Mouse (Mus musculus) megakaryocyte, embryonic 14.5 days (primary cell): Measurements from ENCODE around the gene H2afx. TPM values are rescaled to one million over a fixed set of nuclear protein-coding genes. Genes with fewer than 3 reads are reported as not detected.

ENCODE experiments used
- H3K27me3 ChIP-seq: replicated peaks from 2 replicates; pipeline ENCODE3; 2012; ENCODE audit warnings: inconsistent platforms
- H3K36me3 ChIP-seq: replicated peaks from 2 replicates; pipeline ENCODE3; 2012; ENCODE audit warnings: low read length, inconsistent platforms, mixed read lengths
- H3K4me1 ChIP-seq: 2 replicates; pipeline ENCODE4 v1.6.1; 2012; ENCODE audit warnings: inconsistent platforms
- H3K4me3 ChIP-seq: replicated peaks from 2 replicates; pipeline ENCODE3; 2012; ENCODE audit warnings: moderate library complexity, mild to moderate bottlenecking, inconsistent platforms
- H3K9me3 ChIP-seq: 2 replicates; pipeline ENCODE4 v1.6.1; 2012; ENCODE audit warnings: inconsistent platforms
- FLI1 ChIP-seq: IDR thresholded peaks from 2 replicates; pipeline ENCODE4 v1.6.1; 2012; ENCODE audit warnings: low read length, inconsistent platforms, mixed read lengths
- GATA1 ChIP-seq: IDR thresholded peaks from 3 replicates; pipeline ENCODE4 v1.6.1; 2012; ENCODE audit warnings: mixed read lengths, low read length, inconsistent platforms, borderline replicate concordance
- polyA plus RNA-seq: library from polyadenylated mRNA; stranded (reverse); fragments of >175 nt; gene quantifications from 2 replicates; pipeline ENCODE4 v1.2.3, GENCODE M21; 2012; ENCODE audit warnings: low replicate concordance; ENCODE audit not compliant: insufficient read depth

Gene H2afx
- polyA plus RNA-seq, 1 experiment, result 416 TPM

DNA sequence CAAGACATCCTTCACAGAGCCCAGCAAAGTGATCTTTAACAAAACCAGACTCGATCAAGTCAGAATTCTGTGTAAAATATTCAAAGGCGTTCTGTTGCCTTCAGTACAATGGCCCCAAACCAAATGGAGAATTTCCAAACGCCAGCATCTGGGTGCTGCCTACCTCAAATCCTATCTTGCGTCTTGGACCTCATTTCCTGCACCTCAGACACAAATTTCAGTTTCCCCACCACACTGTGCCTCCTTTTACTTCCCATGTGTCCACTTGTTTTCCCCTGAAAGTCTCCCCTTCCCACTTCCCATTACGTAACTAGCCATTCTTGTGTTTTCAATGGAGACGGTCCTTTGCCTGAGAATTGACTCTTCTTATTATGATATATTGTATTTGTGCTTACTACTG lies 28.0 kb upstream of the H2afx start:
- Histone ChIP-seq H3K36me3 (peaks cover 51% of the 10 kb centered on the region), H3K9me3 (no peaks in the 10 kb centered on the region), H3K4me1 (peaks cover 45% of the 10 kb centered on the region), H3K4me3 (no peak overlapping the region), H3K27me3 (no peaks in the 10 kb centered on the region)
- TF ChIP-seq FLI1 (no peak), GATA1 (no peak)

DNA sequence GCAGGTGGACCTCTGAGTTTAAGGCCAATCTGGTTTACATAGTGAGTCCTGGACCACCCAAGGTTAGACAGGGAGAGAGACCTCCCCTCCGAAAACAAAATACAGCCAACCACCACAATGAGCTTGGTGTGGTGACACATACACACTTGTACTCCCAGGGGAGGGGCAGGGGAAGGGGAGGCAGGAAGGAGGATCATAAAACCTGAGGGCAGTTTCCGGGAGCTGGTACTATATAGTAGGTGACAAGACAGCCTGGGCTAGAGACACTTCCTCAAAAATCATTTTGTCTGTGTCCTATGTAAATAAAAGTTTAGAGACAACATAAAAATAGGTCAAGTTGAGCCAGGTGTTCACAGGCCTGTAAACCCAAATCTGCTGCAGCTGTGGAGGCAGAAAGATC lies 27.2 kb upstream of the H2afx start:
- Histone ChIP-seq H3K27me3 (no peaks in the 10 kb centered on the region), H3K9me3 (no peaks in the 10 kb centered on the region), H3K4me1 (peaks cover 46% of the 10 kb centered on the region), H3K4me3 (no peak overlapping the region), H3K36me3 (peaks cover 50% of the 10 kb centered on the region)
- TF ChIP-seq FLI1, result no peak
- no peak for TF ChIP-seq GATA1

DNA sequence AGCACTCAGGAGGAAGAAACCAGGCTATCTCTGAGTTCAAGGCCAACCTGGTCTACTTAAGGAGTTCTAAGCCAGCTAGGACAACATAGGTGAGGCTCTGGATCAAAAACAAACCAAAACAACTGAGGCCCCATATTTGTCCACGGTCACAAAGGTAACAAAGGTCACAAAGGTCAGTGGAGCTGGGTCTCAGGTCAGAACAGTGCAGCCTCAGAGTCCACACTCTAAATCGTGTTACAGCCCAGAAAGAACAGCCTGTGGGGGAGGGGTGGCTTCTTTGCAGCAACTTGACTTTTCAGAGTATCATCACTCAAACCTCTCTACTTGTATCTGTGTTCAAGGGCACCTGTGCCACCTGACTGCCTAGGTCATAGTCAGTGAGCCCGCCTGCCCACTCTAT lies 24.7 kb upstream of the H2afx start:
- H3K4me3 ChIP-seq, result no peak overlapping the region
- no peak for TF ChIP-seq GATA1
- TF ChIP-seq FLI1, result no peak
- H3K9me3 ChIP-seq, result no peaks in the 10 kb centered on the region
- H3K36me3 ChIP-seq, result peaks cover 56% of the 10 kb centered on the region
- H3K27me3 ChIP-seq, result no peaks in the 10 kb centered on the region
- peaks cover 22% of the 10 kb centered on the region for H3K4me1 ChIP-seq

DNA sequence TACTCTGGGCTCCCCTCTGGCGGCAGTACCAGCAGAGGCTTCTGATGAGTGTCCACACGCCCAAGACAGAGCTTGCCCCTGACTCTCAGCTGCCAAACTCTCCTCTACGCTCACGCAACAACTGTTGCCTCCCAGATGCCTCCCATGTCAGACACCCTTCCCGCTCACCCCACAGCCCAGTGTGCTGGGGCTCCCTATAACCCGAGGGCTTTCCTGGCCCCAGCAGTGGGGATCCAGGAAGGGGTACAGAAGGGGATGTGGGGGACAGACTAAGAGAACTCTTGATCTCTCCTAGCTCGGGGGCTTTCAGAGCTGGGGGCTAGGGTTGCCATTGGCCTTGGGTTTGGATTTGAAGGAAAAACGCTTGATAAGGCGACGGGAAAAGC lies 23.8 kb upstream of the H2afx start:
- Histone ChIP-seq H3K9me3 (no peaks in the 10 kb centered on the region), H3K4me3 (no peak overlapping the region), H3K4me1 (peaks cover 20% of the 10 kb centered on the region), H3K36me3 (peaks cover 66% of the 10 kb centered on the region), H3K27me3 (no peaks in the 10 kb centered on the region)
- TF ChIP-seq FLI1, result no peak
- TF ChIP-seq GATA1, result no peak

DNA sequence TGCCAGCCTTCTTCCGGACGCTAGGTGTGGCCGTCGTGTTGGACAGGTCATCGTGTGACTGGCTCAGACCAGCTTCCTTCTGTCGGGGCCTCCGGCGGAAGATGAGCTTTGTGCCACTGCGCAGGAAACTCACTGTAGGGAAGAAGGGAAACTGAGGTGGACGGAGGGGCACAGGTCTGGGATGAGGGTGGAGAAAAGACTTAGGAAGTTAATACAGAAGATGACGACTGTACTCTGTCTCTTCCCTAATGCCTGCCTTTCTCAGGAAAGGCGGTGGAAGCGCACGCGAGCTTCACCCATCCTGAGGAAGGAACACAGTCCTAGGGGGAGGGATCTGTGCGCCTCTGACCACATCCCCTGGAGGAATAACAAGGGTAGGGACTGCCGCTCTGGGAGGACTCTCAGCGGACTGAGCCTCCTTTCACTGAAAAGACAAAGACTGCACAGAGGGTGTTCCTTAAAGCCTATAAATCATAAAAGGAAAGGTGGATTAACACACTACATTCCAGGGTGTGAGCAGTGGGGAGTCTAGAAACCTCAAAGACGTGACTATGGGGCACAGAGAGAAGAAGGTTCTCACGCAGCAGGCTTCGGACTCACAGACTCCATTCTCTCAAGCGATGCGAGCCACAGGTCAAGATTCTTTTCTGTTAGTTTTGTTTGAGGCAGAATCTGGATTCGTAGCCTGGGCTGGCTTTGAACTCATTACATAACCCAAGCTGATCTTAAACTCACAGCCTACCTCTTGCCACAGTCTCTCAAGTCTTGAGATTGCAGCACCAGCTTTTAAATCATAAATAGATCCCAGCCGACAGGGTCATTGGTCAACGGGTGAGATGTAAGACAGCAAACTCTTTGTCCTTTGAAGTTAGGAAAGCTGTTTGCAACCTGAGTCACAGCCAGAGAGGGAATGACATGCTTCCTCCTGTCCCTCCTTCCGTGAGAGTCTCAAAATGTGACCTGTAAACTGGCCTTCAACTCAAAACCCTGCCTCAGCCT lies 23.1 kb upstream of the H2afx start:
- no peak for TF ChIP-seq FLI1
- TF ChIP-seq GATA1, result no peak
- Histone ChIP-seq H3K4me1 (peaks cover 19% of the 10 kb centered on the region), H3K27me3 (no peaks in the 10 kb centered on the region), H3K9me3 (no peaks in the 10 kb centered on the region), H3K36me3 (peaks cover 73% of the 10 kb centered on the region), H3K4me3 (no peak overlapping the region)

DNA sequence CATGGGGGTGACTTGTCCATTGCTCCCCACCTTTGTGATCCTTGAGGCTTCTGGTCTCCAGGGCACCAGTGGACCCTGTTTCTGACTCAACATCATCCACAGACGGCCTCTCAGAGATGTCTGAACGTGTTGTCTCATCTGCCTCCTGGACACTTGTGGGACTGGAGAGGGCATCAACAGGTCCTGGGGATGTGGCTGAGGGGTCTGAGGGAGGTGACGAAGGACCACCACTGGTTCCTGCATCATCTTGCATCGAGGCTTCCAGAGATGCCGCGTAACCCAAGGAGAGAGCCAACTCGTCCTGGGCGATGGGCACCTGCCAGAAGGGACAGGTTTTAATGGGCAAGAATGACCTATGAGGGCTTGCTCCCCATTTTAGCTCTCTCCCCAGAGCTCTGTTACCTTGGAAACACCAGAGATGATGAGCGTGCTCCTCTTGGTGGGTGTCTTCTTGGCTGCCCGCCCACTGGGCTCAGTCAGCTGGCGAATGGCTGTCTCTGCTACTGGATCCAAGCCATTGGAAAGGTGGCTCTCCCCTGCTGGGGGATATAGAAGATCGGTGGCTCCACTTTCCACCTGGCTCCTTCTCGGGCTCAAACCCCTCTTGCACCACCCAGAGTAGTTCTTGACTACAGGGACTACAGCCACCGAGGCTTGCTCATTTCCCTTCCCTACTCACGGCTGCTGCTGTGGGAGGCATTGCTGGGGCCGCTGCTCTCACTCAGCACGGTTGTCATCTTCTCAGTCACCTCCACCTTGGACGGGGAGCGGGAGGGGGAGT lies 20.8 kb upstream of the H2afx start:
- peaks cover 83% of the 10 kb centered on the region for H3K36me3 ChIP-seq
- no peak overlapping the region for H3K4me3 ChIP-seq
- no peaks in the 10 kb centered on the region for H3K27me3 ChIP-seq
- TF ChIP-seq GATA1 (no peak), FLI1 (no peak)
- peaks cover 37% of the 10 kb centered on the region for H3K4me1 ChIP-seq
- no peaks in the 10 kb centered on the region for H3K9me3 ChIP-seq

DNA sequence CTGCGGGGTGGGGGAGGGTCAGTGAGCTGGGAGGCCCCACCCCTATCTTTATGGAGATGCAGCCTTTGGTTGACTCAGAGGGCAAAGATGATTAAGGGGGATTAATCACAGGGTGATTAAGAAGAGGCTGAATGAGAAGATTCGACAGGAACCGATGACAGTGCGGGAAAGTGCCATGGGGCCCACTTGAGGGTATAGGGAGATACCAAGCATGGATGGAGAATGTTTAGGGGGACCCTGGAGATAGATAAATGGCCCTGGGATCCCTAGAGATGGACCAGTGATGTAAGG lies 20.3 kb upstream of the H2afx start:
- Histone ChIP-seq H3K4me1 (peaks cover 43% of the 10 kb centered on the region), H3K27me3 (no peaks in the 10 kb centered on the region), H3K4me3 (no peak overlapping the region), H3K36me3 (peaks cover 83% of the 10 kb centered on the region), H3K9me3 (no peaks in the 10 kb centered on the region)
- TF ChIP-seq FLI1 (no peak), GATA1 (no peak)

DNA sequence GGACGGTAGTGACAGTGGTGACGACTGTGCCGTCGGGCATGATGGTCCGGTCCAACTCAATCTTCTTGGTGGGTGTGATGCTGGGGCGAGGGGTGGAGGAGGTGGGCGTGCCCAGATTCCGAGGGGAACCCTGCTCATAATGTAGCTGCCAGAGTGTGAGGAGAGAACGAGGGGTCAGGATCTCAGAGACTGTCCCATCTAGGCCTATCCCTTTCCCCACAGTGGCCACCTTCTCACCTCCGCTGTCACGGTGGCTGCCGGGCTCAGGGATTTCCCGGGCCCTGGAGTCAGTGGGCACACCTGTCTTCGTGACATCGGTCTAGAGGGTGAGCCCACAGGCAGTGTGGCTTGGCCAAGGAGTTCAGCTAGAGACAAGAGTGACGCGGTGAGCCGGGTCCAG lies 19.6 kb upstream of the H2afx start:
- TF ChIP-seq GATA1 (no peak), FLI1 (no peak)
- Histone ChIP-seq H3K9me3 (no peaks in the 10 kb centered on the region), H3K4me1 (peaks cover 47% of the 10 kb centered on the region), H3K4me3 (no peak overlapping the region), H3K27me3 (no peaks in the 10 kb centered on the region), H3K36me3 (peaks cover 77% of the 10 kb centered on the region)

DNA sequence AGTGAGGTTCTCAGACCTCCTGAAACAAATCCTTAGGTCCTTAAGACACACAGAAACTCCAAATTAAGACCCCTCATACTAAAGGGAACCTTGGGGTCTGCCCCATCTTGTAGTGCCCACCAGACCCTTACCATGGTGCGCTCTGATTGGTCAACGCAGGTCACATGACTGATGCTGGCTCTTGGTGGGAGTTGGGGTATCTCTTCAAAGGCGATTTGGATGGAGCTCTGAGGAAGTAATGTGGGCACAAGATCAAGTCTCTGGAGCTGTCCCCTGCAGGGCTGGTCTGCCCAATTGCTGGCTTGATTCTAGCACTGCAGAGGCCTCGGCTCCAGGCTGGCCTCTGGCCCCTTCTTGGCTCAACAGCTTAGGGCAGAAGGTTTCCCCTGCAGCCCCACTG lies 17.0 kb upstream of the H2afx start:
- H3K27me3 ChIP-seq, result no peaks in the 10 kb centered on the region

DNA sequence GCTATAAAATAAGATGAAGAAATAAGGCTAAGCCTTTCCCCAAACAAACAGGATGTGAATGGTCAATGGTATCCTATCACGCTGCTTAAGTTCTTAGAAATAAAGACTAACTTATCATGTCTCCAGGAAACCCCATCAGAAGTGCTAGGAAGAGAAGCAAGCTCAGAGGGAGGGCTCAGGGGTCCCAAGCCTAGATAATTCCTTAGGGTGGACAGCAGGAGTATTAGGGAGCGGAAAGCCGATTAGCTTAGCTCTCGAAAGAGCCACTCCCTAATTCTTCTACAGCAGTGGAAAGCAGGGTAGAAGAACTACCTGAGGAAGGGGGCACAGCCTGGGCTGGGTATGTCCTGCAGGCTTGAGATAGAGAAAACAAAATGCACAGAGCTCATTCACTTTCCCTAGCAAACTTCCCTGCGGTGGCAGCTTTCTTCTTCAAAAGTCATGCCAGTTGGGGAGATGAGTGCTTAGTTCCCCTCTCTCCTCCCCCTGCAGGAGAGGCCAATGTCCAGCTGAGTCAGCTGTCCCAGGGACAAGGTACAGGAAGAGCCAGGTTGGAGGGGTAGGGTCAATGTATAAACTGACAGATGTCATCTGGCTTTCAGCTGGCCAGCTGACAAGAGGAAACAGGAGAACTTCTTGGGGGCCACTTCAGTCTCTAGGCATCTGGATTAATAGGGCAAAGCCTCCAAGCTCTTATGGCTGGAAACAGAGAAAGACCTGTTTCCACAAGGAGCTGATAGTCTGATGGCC lies 16.2 kb upstream of the H2afx start:
- Histone ChIP-seq H3K27me3 (no peaks in the 10 kb centered on the region), H3K4me1 (peaks cover 55% of the 10 kb centered on the region), H3K9me3 (no peaks in the 10 kb centered on the region), H3K4me3 (peak overlapping the region; percentile 97), H3K36me3 (peaks cover 45% of the 10 kb centered on the region)
- TF ChIP-seq FLI1, result no peak
- TF ChIP-seq GATA1, result no peak

More for the DNA sequence above, 17.0 kb upstream of the H2afx start:
- peak overlapping the region; percentile 60 for H3K4me3 ChIP-seq
- H3K4me1 ChIP-seq, result peaks cover 52% of the 10 kb centered on the region
- H3K9me3 ChIP-seq, result no peaks in the 10 kb centered on the region
- no peak for TF ChIP-seq FLI1
- TF ChIP-seq GATA1, result no peak
- peaks cover 53% of the 10 kb centered on the region for H3K36me3 ChIP-seq
